Mouse (Mus musculus): ENCODE measurements around the gene Ecd. TPM values are rescaled to one million over a fixed set of nuclear protein-coding genes. Genes with fewer than 3 reads are reported as not detected.
A peak's percentile ranks its signal among the peaks of the same experiment; 100 is the strongest.

The Ecd gene
- total RNA-seq (2021): 10 to 100 TPM; 27.1 to 30.5 TPM
- long read RNA-seq, experiment 1, transcript Ecd-201 (14 exons, 3,132 nt): major isoform, 39 of 52 reads
- long read RNA-seq, experiment 1, partial matches to known transcripts: 8 of 52 reads
- long read RNA-seq, experiment 1, other reads (novel, unspliced or antisense): 5 of 52 reads
- long read RNA-seq, experiment 2, transcript Ecd-201 (14 exons, 3,132 nt): major isoform, 24 of 34 reads
- long read RNA-seq, experiment 2, partial matches to known transcripts: 5 of 34 reads
- long read RNA-seq, experiment 2, other reads (novel, unspliced or antisense): 5 of 34 reads

GRCm38 (mm10) chr14:20347991-20348541 is at the start of gene Ecd, which contains the start of gene Fam149b:
Ecd (minus strand) TSS chr14:20348121.
Fam149b (plus strand) TSS chr14:20348162.
- intact Hi-C loops (cut with DNase I; ENCODE audit: low total_unique reads): no loop called here
- DNase-seq: peak; percentile 91

- no peak for DNase-seq
- intact Hi-C loops (cut with DNase I; ENCODE audit: low total_unique reads): no loop called here
These were observed 49.3 kb upstream of the Ecd start for GRCm38 (mm10) chr14:20397220-20397619.

GRCm38 (mm10) chr14:20393205-20393913 is 45.4 kb upstream of the Ecd start, which contains the start of gene Mrps16:
Mrps16 (minus strand) TSS chr14:20393634.
- intact Hi-C loops (cut with DNase I; ENCODE audit: low total_unique reads): no loop called here
- peak; percentile 96 for DNase-seq

GRCm38 (mm10) chr14:20392326-20392725 is 44.4 kb upstream of the Ecd start:
- intact Hi-C loops (cut with DNase I; ENCODE audit: low total_unique reads): no loop called here
- no peak for DNase-seq

- intact Hi-C loops (cut with DNase I; ENCODE audit: low total_unique reads): no loop called here
- DNase-seq: no peak
These were observed 41.6 kb upstream of the Ecd start for GRCm38 (mm10) chr14:20389446-20390079.

GRCm38 (mm10) chr14:20388441-20389129 is 40.7 kb upstream of the Ecd start, which contains the start of gene Dnajc9:
Dnajc9 (minus strand) TSS chr14:20388910.
- intact Hi-C loops (cut with DNase I; ENCODE audit: low total_unique reads): no loop called here
- peak; percentile 95 for DNase-seq

- DNase-seq: no peak
- intact Hi-C loops (cut with DNase I; ENCODE audit: low total_unique reads): no loop called here
These were observed 32.0 kb upstream of the Ecd start for GRCm38 (mm10) chr14:20379753-20380430.

- intact Hi-C loops (cut with DNase I; ENCODE audit: low total_unique reads): no loop called here
- no peak for DNase-seq
These were observed 31.2 kb upstream of the Ecd start for GRCm38 (mm10) chr14:20379087-20379640.

- intact Hi-C loops (cut with DNase I; ENCODE audit: low total_unique reads): no loop called here
- DNase-seq: peak; percentile 28
These were observed 30.6 kb upstream of the Ecd start for GRCm38 (mm10) chr14:20378313-20379061.

- intact Hi-C loops (cut with DNase I; ENCODE audit: low total_unique reads): no loop called here
- DNase-seq: no peak
These were observed 29.2 kb upstream of the Ecd start for GRCm38 (mm10) chr14:20377112-20377521.

- intact Hi-C loops (cut with DNase I; ENCODE audit: low total_unique reads): no loop called here
- DNase-seq: no peak
These were observed 23.9 kb upstream of the Ecd start for GRCm38 (mm10) chr14:20371854-20372253.

- intact Hi-C loops (cut with DNase I; ENCODE audit: low total_unique reads): no loop called here
- no peak for DNase-seq
These were observed 22.9 kb upstream of the Ecd start for GRCm38 (mm10) chr14:20370798-20371197.

GRCm38 (mm10) chr14:20368271-20368670 is 20.4 kb upstream of the Ecd start:
- DNase-seq: no peak
- intact Hi-C loops (cut with DNase I; ENCODE audit: low total_unique reads): no loop called here

GRCm38 (mm10) chr14:20363230-20363629 is 15.3 kb upstream of the Ecd start:
- intact Hi-C loops (cut with DNase I; ENCODE audit: low total_unique reads): no loop called here
- no peak for DNase-seq

- DNase-seq: no peak
These were observed 405 bp downstream of the Ecd start for GRCm38 (mm10) chr14:20347441-20347990.

GRCm38 (mm10) chr14:20345885-20346284 is 2.0 kb downstream of the Ecd start:
- intact Hi-C loops (cut with DNase I; ENCODE audit: low total_unique reads): no loop called here
- no peak for DNase-seq

More at GRCm38 (mm10) chr14:20347441-20347990, 405 bp downstream of the Ecd start:
- intact Hi-C loops (cut with DNase I; ENCODE audit: low total_unique reads): no loop called here

GRCm38 (mm10) chr14:20340866-20341265 is 7.1 kb downstream of the Ecd start:
- intact Hi-C loops (cut with DNase I; ENCODE audit: low total_unique reads): no loop called here
- DNase-seq: no peak

GRCm38 (mm10) chr14:20340149-20340548 is 7.8 kb downstream of the Ecd start:
- no peak for DNase-seq

More at GRCm38 (mm10) chr14:20340149-20340548, 7.8 kb downstream of the Ecd start:
- intact Hi-C loops (cut with DNase I; ENCODE audit: low total_unique reads): no loop called here
